Mouse (Mus musculus): ENCODE data around the gene Gm17622.

DNA sequence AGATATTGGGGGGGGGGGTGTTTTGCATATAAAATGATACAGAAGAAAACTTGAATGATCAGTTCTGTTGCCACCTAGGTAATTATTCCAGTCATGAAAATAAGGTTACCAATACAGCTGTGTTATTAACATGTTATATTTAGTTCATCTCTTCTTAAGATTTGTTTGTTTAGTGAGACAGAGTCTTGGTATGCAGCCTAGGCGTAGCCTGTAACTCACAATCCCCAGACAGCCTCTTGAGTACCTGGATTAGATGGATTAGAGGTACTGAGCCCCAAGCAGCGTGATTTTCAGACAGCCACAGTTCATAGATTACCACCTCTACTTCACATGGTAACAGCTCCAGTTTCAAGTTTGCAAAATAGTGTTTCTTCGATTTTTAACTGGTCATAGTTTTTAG, 47.6 kb downstream of the Gm17622 start:
- TF ChIP-seq CTCF (IDR thresholded peaks at IDR 0.05; ENCODE audit: control insufficient read depth, insufficient read depth, insufficient read length) (no peak), MYOG (IDR thresholded peaks at IDR 0.05; ENCODE audit: control insufficient read depth, extremely low read depth, insufficient read length) (no peak), MYOD1 (IDR thresholded peaks at IDR 0.05; ENCODE audit: control insufficient read depth, insufficient read length, low read depth) (no peak)

Measured in C2C12 (cell line).